Mouse (Mus musculus) spleen, postnatal 4 days (tissue): ENCODE results near the gene Prr14.

Experiments
- DNase-seq, 2 experiments: peaks; one replicate each; pipeline ENCODE4 v3.0.0; 2022; ENCODE audit warnings: low spot score in 2 of 2

The Prr14 gene

DNA sequence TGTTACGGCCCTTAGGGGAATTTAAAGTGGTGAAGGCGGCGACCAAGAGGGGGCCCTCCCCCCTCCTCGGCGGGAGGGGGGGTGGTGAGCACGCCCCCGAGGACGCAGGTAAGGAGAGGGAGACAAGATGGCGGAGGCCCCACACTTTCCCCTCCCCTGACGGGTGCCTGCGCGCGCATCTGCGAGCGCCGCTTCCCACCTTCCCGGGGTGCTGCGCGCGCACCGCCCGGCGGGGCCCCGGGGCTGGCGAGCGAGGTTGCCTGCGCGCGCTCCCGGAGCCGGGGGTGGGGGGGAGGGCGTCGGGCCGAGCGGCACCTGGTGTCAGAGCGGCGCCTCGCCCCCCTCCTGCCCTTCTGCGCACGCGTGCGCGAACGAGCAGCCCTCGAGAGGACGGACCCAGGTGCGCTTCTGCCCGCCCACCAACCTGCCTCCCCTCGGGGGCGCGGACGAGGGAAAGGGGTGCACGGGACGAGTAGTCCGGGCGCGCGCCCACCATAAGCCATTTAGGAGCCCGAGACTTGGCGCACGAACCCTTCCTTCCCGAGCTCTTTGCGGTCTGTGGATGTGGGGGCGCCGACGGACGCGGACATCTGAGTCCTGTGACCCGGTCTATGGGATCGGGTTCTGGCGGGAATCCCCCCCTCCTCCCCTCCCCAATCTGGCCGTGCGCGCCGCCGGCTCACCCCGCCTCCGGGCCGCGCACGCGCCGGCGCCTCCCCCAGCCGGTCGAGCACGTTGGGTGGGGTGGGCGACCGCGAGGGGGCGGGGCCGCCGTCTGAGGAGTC, 53.0 kb downstream of the Prr14 start:
- DNase-seq, result peak; percentile 94 to 98

DNA sequence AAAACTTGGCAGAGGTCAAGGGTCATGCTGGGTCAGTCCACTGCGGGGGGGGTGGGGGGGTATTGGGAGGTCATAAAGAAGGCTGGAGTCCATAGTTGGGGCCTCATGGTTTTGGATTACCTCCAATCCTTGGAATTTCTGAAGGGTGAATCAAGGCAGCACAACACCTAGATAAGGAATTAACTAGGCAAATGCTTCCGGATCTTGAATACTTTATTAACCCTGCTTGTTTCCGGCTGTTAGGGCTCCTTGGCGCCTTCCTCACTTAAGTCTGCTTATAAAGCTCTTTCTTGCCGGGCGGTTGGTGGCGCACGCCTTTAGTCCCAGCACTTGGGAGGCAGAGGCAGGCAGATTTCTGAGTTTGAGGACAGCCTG, 53.6 kb downstream of the Prr14 start:
- DNase-seq, result peak in 1 of 2 experiments; percentile 31

DNA sequence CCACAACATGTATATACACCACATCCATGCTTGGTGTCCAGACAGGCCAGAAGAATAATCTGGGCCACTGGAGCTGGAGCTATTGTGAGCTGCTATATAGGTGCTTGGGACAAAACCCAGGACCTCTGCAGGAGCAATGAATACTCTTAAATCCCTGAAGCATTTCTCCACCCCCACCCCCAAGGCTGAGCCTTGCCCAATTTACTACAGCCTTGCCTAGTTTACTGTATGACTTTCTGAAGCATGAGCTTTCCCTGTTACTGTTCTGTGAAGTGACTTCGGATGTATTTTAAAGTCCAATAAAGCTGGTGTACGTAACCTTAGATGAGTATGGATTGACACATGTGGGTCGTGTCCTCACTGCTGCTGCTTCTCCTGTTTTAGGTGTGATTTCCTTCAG, 54.4 kb downstream of the Prr14 start:
- DNase-seq, result no peak

DNA sequence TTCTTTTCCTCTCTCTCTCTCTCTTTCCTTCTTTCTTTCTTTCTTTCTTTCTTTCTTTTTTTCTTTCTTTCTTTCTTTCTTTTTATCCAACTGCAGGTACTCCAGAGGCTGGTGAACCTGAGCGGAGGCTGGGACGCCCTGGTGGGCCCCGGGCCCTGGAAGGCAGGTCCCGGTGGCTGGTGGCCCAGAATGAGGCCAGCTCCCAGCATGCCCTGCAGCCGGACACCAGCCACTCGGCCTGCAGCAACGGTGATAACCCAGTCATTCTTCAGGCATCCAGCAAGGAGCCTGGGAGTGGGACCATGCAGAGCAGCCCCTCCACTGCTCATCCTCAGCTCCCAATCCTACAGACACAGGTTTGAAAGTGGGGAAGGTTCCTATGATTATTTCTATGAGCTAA, 56.4 kb downstream of the Prr14 start:
- DNase-seq, result no peak

DNA sequence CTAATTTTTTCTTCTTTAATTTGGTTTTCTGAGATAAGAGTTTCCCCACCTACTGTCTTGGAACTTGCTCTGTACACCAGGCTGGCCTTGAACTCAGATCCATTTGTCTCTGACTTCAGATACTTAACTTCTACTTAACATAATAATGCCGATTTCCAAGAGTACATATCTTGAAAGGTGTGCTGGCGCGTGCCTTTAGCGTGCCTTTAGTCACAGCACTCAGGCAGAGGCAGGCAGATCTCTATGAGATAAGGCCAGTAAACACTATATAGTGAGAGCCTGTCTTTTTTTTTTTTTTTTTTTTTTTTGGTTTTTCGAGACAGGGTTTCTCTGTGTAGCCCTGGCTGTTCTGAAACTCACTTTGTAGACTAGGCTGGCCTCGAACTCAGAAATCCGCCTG, 56.9 kb downstream of the Prr14 start:
- no peak for DNase-seq

DNA sequence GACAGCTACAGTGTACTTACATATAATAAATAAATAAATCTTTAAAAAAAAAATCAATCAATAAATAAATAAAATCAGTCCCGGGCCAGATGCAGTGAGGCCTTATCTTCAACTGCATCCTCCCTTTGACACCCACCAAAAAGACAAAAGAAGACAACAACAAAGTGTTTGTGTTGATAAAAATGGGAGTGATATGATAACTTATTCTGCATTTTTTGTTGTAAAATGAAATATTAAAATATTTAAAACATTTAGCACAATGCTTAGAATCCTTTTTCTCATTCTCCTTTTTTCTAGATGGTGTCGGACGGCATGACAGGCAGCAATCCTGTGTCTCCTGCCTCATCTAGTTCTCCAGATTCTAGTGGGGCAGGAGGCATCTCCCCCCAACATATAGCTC, 59.9 kb downstream of the Prr14 start, which contains the start of gene Gm42715:
Gm42715 (plus strand) TSS at position 301 of the 400 bp plus-strand sequence.
- DNase-seq, result no peak
